Mouse (Mus musculus) liver, adult 2 months (tissue): Measurements from ENCODE around the gene Tex19.2.

Experiments
- CTCF ChIP-seq: fragments of 200-500 bp; IDR thresholded peaks from 2 replicates; pipeline ENCODE4 v1.5.1; 2011; ENCODE audit warnings: low read depth, low read length, control low read depth
- POLR2A ChIP-seq: fragments of 200-500 bp; IDR thresholded peaks from 2 replicates; pipeline ENCODE4 v1.6.1; 2011; ENCODE audit warnings: low read length, control low read depth; ENCODE audit not compliant: insufficient read depth; ENCODE audit errors: extremely low read depth

GRCm38 (mm10) chr11:121075655-121076054 lies 42.8 kb downstream of the Tex19.2 start:
- TF ChIP-seq CTCF (no peak), POLR2A (no peak)
